Mouse (Mus musculus) adrenal gland, postnatal 4 days (tissue): ENCODE results near the gene Lin52. TPM values are rescaled to one million over a fixed set of nuclear protein-coding genes. Genes with fewer than 3 reads are reported as not detected.

Experiments
- DNase-seq, 2 experiments: peaks; one replicate each; pipeline ENCODE4 v3.0.0; 2021 to 2022; ENCODE audit warnings: low spot score in 2 of 2, mixed read lengths in 2 of 2
- long read RNA-seq, 2 experiments: library from polyadenylated mRNA; stranded (forward); transcript quantifications; one replicate each; pipeline ENCODE4 v2.0.0; 2021
- total RNA-seq, 2 experiments: library from RNA; stranded (reverse); gene quantifications; 2 replicates each; pipeline ENCODE4 v1.2.3; 2021

Lin52 gene
- 10 to 100 TPM; 11.7 to 12.9 TPM for total RNA-seq
- long read RNA-seq, experiment 1, transcript Lin52-201 (6 exons, 2,270 nt) = major isoform, 9 of 15 reads
- long read RNA-seq, experiment 1, partial matches to known transcripts = 0 of 15 reads
- long read RNA-seq, experiment 1, other reads (novel, unspliced or antisense) = 6 of 15 reads
- long read RNA-seq, experiment 2, transcript Lin52-201 (6 exons, 2,270 nt) = major isoform, 17 of 23 reads
- long read RNA-seq, experiment 2, partial matches to known transcripts = 2 of 23 reads
- long read RNA-seq, experiment 2, other reads (novel, unspliced or antisense) = 4 of 23 reads

- DNase-seq = peak; percentile 76 to 92
Observed at GRCm38 (mm10) chr12:84450718-84451646, at the start of gene Lin52, which contains the start of gene Aldh6a1. Lin52 (plus strand) TSS chr12:84451422. Aldh6a1 (minus strand) TSS chr12:84451004.

GRCm38 (mm10) chr12:84402923-84403322 lies 48.3 kb upstream of the Lin52 start:
- no peak for DNase-seq

- DNase-seq = no peak
Observed at GRCm38 (mm10) chr12:84404541-84404940, 46.7 kb upstream of the Lin52 start.

- DNase-seq = no peak
Observed at GRCm38 (mm10) chr12:84407259-84407658, 44.0 kb upstream of the Lin52 start.

- no peak for DNase-seq
Observed at GRCm38 (mm10) chr12:84407874-84408818, 43.1 kb upstream of the Lin52 start.

GRCm38 (mm10) chr12:84408819-84409507 lies 42.3 kb upstream of the Lin52 start, which contains the start of the genes Entpd5 and Bbof1:
Entpd5 (minus strand) TSS chr12:84409029.
Bbof1 (plus strand) TSS chr12:84409071.
- DNase-seq = peak; percentile 72 to 84

- DNase-seq = peak; percentile 43 to 63
Observed at GRCm38 (mm10) chr12:84416834-84417604, 34.2 kb upstream of the Lin52 start, which contains the start of gene Rnf113a2. Rnf113a2 (plus strand) TSS chr12:84417196.

- no peak for DNase-seq
Observed at GRCm38 (mm10) chr12:84417605-84417922, 33.7 kb upstream of the Lin52 start.

GRCm38 (mm10) chr12:84423990-84424389 lies 27.2 kb upstream of the Lin52 start:
- no peak for DNase-seq

GRCm38 (mm10) chr12:84429825-84430224 lies 21.4 kb upstream of the Lin52 start:
- DNase-seq = no peak

GRCm38 (mm10) chr12:84438697-84439096 lies 12.5 kb upstream of the Lin52 start:
- DNase-seq = no peak

- DNase-seq = no peak
Observed at GRCm38 (mm10) chr12:84442526-84442925, 8.7 kb upstream of the Lin52 start.

GRCm38 (mm10) chr12:84447386-84447785 lies 3.8 kb upstream of the Lin52 start:
- DNase-seq = no peak

GRCm38 (mm10) chr12:84448181-84448580 lies 3.0 kb upstream of the Lin52 start:
- DNase-seq = no peak

GRCm38 (mm10) chr12:84449887-84450286 lies 1.3 kb upstream of the Lin52 start:
- DNase-seq = no peak

GRCm38 (mm10) chr12:84450351-84450717 lies 888 bp upstream of the Lin52 start:
- no peak for DNase-seq

GRCm38 (mm10) chr12:84451801-84452200 lies 579 bp downstream of the Lin52 start:
- no peak for DNase-seq

- no peak for DNase-seq
Observed at GRCm38 (mm10) chr12:84456911-84457310, 5.7 kb downstream of the Lin52 start.

- DNase-seq = no peak
Observed at GRCm38 (mm10) chr12:84459845-84460244, 8.6 kb downstream of the Lin52 start.

- DNase-seq = no peak
Observed at GRCm38 (mm10) chr12:84461416-84461815, 10.2 kb downstream of the Lin52 start.
